Mouse (Mus musculus) heart, adult 2 months (tissue): ENCODE data around the gene Col6a3.

Experiments
- CTCF ChIP-seq: fragments of 200-600 bp; IDR thresholded peaks from 2 replicates; pipeline ENCODE4 v1.8.1; 2022; ENCODE audit warnings: antibody characterized with exemption, mild to moderate bottlenecking, moderate library complexity
- EP300 ChIP-seq: fragments of 200-500 bp; IDR thresholded peaks from 2 replicates; pipeline ENCODE4 v1.6.1; 2011; ENCODE audit warnings: low read depth, low read length, control low read depth; ENCODE audit not compliant: insufficient read depth
- POLR2A ChIP-seq: fragments of 200-500 bp; IDR thresholded peaks from 2 replicates; pipeline ENCODE4 v1.6.1; 2011; ENCODE audit warnings: mild to moderate bottlenecking, low read depth, low read length, control low read depth; ENCODE audit not compliant: insufficient read depth

DNA sequence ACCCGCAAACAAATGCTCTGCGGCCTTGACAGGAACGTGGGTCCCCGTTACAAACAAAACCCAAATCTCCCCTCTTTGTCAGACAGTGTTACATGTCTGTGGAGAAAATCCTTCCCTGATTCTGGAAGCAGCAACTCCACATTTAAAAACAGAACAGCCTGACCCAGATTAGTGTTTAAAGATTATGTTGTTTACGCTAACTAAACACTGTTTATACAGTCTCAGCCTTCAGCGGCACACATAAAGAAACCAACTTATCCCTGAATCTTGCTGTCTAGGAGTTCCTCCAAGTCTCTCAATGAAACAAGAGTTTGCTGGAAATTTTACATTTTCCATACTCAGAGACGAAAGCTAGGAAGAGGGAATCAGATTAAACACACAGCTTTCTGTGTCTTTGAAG is 73.7 kb downstream of the Col6a3 start:
- no peak for TF ChIP-seq EP300
- TF ChIP-seq POLR2A: no peak
- no peak for TF ChIP-seq CTCF
